Mouse (Mus musculus): ENCODE results near the gene Mcm5. TPM values are rescaled to one million over a fixed set of nuclear protein-coding genes. Genes with fewer than 3 reads are reported as not detected.

The Mcm5 gene
- polyA plus RNA-seq, 1 experiment from 2014 or later: 95.6 TPM

DNA sequence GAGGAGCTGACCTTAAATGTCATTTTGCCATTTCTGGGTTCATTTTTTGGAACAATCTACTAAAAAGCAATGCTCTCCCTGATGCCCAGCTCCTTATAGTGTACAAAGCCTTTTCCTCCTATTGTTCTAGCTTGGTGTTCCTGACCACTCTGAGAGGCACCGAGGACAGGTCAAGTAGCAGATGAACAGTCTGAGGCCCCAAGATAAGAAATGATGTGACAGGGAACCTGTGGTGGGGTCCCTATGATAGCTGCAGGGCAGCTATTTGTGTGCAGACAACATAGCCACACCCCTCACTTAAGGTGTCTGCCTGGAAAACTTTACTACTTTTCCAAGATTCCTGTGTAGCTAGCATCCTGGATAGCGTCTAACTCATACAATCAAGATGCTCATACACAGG, 26.9 kb downstream of the Mcm5 start:
- no peaks in the 10 kb centered on the region for H3K9me3 ChIP-seq
- 0 out of 2 replicates have a peak overlapping the region, but pooled peaks have one; percentile 2 for H3K9ac ChIP-seq
- H3K4me3 ChIP-seq: no peak overlapping the region
- peaks cover 6% of the 10 kb centered on the region; the same call in 1 of the 2 replicates for H3K36me3 ChIP-seq
- no peak overlapping the region for H3K4me2 ChIP-seq
- peaks cover 30% of the 10 kb centered on the region for H3K4me1 ChIP-seq
- ATAC-seq (ENCODE audit: extremely low read depth, insufficient number of reproducible peaks, low FRiP score, low TSS enrichment): no peak
- no peaks in the 10 kb centered on the region for H3K27me3 ChIP-seq (replicated peaks)
- H3K27ac ChIP-seq (replicated peaks): 0 out of 2 replicates have a peak overlapping the region, but pooled peaks have one; percentile 5
- 23% methylated on average over 2 of the region's 2 CpGs for WGBS

DNA sequence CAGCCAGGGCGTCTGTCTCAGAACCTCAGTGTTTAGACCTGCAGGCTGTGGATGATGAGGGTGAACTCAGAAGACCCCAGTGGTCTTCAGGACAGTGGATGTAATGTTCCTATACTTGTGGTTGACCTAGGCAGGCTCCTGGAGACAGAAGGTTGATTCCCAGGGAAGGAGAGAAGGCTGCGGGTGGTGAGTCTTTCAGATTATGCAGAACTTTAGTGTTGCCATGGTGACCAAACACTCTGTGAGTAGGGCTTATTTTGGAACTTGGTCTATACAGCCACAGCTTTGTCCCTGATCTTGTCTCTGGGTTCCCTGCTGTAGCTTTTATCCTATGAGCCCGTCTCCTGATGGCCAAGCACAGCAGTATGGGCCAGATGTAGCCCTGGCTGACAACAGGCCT, 28.2 kb downstream of the Mcm5 start:
- Histone ChIP-seq H3K27me3 (replicated peaks) (no peaks in the 10 kb centered on the region), H3K4me2 (no peak overlapping the region), H3K27ac (replicated peaks) (no peak overlapping the region), H3K36me3 (no peaks in the 10 kb centered on the region), H3K9me3 (no peaks in the 10 kb centered on the region), H3K4me1 (peaks cover 30% of the 10 kb centered on the region), H3K9ac (no peak overlapping the region), H3K4me3 (no peak overlapping the region)
- ATAC-seq (ENCODE audit: extremely low read depth, insufficient number of reproducible peaks, low FRiP score, low TSS enrichment): no peak
- 56% methylated on average over 3 of the region's 3 CpGs for WGBS

DNA sequence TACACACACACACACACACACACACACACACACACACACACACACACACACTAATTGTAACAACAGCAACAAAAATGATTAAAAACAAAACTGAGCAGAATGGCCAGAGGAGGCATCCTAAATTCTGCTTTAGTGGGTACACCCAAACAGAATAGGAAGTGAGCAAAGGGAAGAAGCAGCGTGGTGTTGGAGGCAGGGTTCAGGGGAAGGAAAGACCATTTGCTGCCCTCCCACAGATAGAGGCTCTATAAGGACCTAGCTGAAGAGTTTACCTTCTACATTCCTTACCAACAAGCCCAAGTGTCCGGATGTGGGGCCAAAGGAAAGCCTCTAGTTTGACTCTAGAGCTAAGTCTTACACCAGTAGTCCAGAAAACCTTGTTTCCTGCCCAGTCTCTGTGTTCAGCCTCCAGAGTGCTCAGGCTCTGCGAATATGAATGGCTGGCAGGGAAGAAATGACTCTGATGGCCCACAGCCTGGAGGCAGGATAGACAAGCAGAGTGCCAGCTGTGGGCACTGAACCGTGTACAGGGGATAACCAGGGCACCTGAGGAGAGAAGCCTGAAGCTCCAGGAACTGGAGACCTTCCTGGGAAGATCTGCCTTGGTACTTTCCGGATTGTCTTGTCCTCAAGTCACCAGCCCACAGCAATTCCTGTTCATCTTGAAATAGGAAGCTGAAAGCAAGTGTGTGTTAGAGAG, 41.7 kb downstream of the Mcm5 start:
- H3K4me1 ChIP-seq: no peaks in the 10 kb centered on the region
- H3K4me2 ChIP-seq: no peak overlapping the region
- no peak for ATAC-seq (ENCODE audit: extremely low read depth, insufficient number of reproducible peaks, low FRiP score, low TSS enrichment)
- H3K27me3 ChIP-seq (replicated peaks): peaks cover 4% of the 10 kb centered on the region; the same call in 1 of the 2 replicates
- no peaks in the 10 kb centered on the region for H3K36me3 ChIP-seq
- H3K9me3 ChIP-seq: no peaks in the 10 kb centered on the region
- no peak overlapping the region for H3K9ac ChIP-seq
- 64% methylated on average over 5 of the region's 5 CpGs for WGBS
- H3K4me3 ChIP-seq: no peak overlapping the region
- no peak overlapping the region for H3K27ac ChIP-seq (replicated peaks)

DNA sequence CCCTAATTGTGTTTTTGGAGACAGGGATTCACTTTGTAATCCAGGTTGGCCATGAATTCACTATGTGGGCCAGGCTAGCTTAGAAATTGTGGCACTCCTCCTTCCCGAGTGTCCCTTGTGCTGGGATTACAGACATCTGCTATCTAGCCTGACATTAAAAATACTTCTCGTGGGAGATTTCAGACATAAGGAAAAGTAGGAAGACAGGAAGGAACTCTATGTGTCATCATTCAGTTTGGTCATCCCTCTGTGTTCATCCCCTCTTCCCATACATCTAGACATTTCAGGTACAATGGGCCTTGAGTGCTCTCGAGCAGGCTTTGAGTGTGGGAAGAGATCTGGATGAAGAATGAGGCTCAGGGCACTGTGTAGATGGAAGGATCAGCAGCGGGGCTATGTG, 42.4 kb downstream of the Mcm5 start:
- WGBS: 61% methylated on average over 4 of the region's 4 CpGs
- Histone ChIP-seq H3K9me3 (no peaks in the 10 kb centered on the region), H3K4me1 (no peaks in the 10 kb centered on the region), H3K36me3 (no peaks in the 10 kb centered on the region), H3K4me3 (no peak overlapping the region), H3K4me2 (no peak overlapping the region), H3K27ac (replicated peaks) (no peak overlapping the region), H3K27me3 (replicated peaks) (peaks cover 4% of the 10 kb centered on the region; the same call in 1 of the 2 replicates), H3K9ac (no peak overlapping the region)
- ATAC-seq (ENCODE audit: extremely low read depth, insufficient number of reproducible peaks, low FRiP score, low TSS enrichment): no peak

DNA sequence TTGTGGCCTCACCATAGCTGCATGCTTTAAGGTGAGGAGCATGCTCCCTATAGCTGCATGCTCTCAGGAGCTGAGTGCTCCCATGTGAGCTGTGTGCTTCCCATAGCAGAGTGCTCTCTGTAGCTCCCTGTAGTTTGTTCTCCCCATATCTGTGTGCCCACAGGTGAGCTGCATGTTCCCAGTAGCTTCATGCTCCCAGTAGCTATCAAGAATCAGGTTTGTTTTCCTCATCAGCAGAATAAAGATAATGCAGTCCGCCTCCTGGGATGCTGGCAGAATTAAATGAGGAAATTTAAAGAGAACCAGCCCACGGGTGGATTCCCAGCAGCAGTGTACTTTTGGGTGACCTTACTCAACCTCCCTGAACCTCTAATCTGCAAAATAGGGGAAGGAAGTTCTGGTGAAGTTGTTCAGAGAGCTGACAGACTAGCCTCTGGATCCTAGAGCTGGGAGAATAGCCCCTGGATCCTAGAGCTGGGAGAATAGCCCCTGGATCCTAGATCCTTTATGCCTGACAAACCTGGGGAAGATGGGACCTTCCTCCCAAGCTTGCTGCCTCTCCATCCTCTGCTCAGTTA, 43.2 kb downstream of the Mcm5 start:
- no peak overlapping the region for H3K9ac ChIP-seq
- WGBS: 46% methylated on average over 2 of the region's 2 CpGs
- no peak overlapping the region for H3K27ac ChIP-seq (replicated peaks)

DNA sequence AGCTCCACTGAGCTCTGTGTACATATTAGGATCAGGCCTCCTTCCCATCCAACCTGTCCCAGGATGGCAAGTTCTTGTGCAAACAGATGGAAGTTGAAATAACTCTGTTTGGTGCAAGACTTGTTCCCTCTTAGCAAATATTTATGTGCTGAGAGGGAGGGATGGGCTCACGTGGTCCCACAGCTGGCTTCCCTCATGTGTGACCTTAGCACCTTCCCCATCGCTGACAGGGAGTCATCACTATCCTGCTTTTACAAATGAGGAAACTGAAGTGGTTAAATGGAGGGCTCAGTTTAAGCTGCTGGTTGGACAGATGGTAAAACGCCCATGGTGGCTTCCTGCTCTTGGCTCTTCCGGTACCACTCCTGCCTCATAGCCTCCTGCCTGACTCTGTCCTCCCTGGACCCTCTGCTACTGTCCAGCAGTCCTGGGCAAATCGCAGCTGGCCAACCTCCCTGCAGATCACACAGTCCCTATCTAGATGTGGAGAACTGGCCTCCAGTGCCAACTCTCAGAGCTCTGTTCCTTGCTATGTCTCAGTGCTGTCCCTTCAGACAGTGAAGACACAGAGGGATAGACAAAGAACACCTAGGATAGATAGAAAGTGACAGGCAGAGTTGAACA, 45.6 kb downstream of the Mcm5 start:
- no peaks in the 10 kb centered on the region for H3K36me3 ChIP-seq
- H3K9ac ChIP-seq: no peak overlapping the region
- H3K27me3 ChIP-seq (replicated peaks): peaks cover 10% of the 10 kb centered on the region
- H3K4me2 ChIP-seq: no peak overlapping the region
- no peak for ATAC-seq (ENCODE audit: extremely low read depth, insufficient number of reproducible peaks, low FRiP score, low TSS enrichment)
- WGBS: 47% methylated on average over 5 of the region's 5 CpGs
- no peaks in the 10 kb centered on the region for H3K9me3 ChIP-seq
- no peak overlapping the region for H3K27ac ChIP-seq (replicated peaks)
- H3K4me3 ChIP-seq: no peak overlapping the region
- H3K4me1 ChIP-seq: no peaks in the 10 kb centered on the region

More for the DNA sequence above, 43.2 kb downstream of the Mcm5 start:
- H3K36me3 ChIP-seq: no peaks in the 10 kb centered on the region
- no peak overlapping the region for H3K4me3 ChIP-seq
- H3K4me2 ChIP-seq: no peak overlapping the region
- H3K9me3 ChIP-seq: no peaks in the 10 kb centered on the region
- H3K27me3 ChIP-seq (replicated peaks): peaks cover 4% of the 10 kb centered on the region; the same call in 1 of the 2 replicates
- H3K4me1 ChIP-seq: no peaks in the 10 kb centered on the region
- no peak for ATAC-seq (ENCODE audit: extremely low read depth, insufficient number of reproducible peaks, low FRiP score, low TSS enrichment)

DNA sequence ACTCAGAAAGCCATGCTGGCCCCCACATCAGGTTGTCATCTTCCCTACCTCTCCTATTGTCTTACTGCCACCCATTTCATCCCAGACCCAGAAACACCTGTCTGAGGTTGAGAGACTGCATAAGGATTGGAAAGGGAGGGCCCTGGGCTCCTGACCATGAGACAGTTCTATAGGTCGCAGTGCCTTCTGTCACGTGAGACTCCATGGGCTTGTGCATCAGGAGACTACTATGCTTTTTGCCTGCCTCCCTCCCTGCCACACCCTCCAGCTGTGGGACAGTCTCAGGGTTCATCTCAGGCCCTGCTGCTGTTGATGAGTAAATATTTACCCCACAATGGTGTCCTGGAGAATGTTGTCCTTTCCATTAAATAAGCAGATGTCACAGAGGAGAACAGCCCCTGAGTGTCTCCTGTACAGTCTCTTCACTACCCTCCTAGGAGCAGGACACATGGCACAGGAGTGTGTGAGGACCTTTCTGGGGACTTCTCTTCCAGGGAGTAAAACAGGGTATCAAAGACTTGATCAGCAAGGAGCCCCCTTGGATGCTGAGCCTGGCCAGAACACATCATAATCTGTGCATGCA, 46.5 kb downstream of the Mcm5 start:
- H3K27me3 ChIP-seq (replicated peaks): peaks cover 10% of the 10 kb centered on the region
- WGBS: 54% methylated on average over 2 of the region's 2 CpGs

DNA sequence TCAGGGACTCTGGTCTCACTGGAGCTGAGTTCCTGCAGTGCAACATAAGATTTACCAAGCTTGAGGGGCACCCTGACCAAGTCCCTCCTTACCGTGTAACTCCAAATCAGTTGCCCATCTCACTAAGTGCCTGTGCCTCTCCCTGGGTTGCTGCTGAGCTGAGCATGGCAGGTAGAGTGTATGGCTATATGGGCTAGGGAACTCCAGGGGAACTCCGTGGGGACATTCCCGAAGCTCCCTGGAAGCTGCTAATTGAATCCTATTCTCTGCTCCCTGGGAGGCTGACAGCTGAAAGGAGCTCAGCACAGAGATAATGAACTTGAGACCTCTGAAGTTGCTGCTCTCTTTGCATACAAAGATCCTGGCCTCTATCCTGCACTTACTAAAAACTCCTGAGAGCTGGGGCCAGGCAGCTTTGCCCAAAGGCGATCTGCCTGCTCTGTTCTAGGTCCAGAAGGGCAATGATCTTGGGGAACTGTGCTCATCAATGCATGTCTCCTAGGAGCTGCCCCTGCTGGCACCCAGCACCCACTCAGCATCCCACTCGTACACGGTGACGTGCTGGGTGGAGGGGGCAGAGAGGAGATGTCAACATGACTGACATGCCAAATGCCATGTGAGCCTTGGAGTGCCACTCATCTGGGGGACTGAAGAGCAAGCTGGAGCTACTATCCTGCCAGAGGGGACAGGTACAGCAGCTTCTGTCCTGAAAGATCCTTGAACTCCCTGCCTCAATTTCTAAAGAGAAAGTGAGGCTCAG, 48.3 kb downstream of the Mcm5 start:
- Histone ChIP-seq H3K4me3 (no peak overlapping the region), H3K9ac (no peak overlapping the region), H3K36me3 (no peaks in the 10 kb centered on the region), H3K4me1 (no peaks in the 10 kb centered on the region), H3K27me3 (replicated peaks) (peaks cover 10% of the 10 kb centered on the region), H3K27ac (replicated peaks) (no peak overlapping the region), H3K9me3 (no peaks in the 10 kb centered on the region), H3K4me2 (no peak overlapping the region)
- no peak for ATAC-seq (ENCODE audit: extremely low read depth, insufficient number of reproducible peaks, low FRiP score, low TSS enrichment)
- WGBS: 18% methylated on average over 7 of the region's 7 CpGs

More for the DNA sequence above, 46.5 kb downstream of the Mcm5 start:
- Histone ChIP-seq H3K4me2 (no peak overlapping the region), H3K36me3 (no peaks in the 10 kb centered on the region), H3K27ac (replicated peaks) (no peak overlapping the region), H3K4me3 (no peak overlapping the region), H3K4me1 (no peaks in the 10 kb centered on the region), H3K9ac (no peak overlapping the region), H3K9me3 (no peaks in the 10 kb centered on the region)
- no peak for ATAC-seq (ENCODE audit: extremely low read depth, insufficient number of reproducible peaks, low FRiP score, low TSS enrichment)

DNA sequence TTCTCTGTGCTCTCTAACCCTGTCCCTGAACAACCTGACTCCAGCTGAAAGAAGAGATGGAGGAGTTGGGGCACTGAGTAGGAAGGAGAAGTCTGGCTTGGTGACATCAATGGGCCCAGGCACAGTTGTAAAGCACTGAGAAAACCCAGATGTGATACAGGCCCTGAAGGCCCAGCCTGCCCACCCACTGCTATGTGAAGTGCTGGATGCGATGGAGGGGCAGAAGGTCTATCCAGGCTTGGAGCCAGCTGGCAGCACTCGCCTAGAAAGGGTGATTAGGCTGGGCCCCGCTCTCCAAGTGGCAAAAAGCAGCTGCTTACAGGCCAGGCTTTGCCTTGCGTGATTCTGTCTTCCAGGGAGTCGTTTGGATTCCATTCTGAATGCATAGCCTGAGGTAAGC, 60.0 kb downstream of the Mcm5 start:
- no peak for ATAC-seq (ENCODE audit: extremely low read depth, insufficient number of reproducible peaks, low FRiP score, low TSS enrichment)
- H3K27ac ChIP-seq (replicated peaks): no peak overlapping the region
- H3K4me2 ChIP-seq: no peak overlapping the region
- H3K36me3 ChIP-seq: no peaks in the 10 kb centered on the region
- no peak overlapping the region for H3K9ac ChIP-seq
- H3K4me1 ChIP-seq: peaks cover 16% of the 10 kb centered on the region
- no peaks in the 10 kb centered on the region for H3K9me3 ChIP-seq
- H3K27me3 ChIP-seq (replicated peaks): no peaks in the 10 kb centered on the region; the same call in 1 of the 2 replicates
- WGBS: 54% methylated on average over 5 of the region's 5 CpGs
- H3K4me3 ChIP-seq: no peak overlapping the region

DNA sequence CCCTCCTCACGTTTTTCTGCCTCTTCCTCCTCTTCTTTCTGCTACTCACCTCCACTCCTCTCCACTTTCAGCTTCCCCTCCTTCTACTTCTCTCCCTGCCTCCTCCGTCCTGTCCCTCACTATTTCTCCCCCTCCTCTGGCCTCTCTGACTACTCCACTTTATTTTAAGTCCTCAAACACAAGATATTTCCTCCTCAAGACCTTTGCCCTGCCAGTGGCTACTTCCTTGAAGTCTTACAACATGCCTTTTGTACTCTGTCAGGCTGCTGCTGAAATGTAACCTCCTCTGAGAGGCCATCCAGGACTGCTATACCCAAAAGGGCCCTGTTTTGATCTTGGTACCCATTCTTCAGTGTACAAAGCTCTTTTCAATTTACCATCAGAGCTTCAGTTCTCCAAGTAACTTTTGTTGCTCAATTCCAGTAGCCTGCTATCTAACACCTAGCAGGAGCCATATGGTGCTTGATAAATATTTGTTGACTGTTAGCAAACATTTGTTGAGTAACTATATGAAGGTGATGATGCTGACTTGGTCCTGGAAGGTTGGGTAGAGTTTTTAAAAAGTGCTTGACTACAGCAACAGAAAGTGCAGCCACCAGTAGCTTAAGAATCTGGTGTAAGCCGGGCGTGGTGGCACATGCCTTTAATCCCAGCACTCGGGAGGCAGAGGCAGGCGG, 62.8 kb downstream of the Mcm5 start:
- no peak overlapping the region for H3K27ac ChIP-seq (replicated peaks)
- no peak overlapping the region for H3K4me2 ChIP-seq
- H3K9me3 ChIP-seq: no peaks in the 10 kb centered on the region
- no peak overlapping the region for H3K9ac ChIP-seq
- 68% methylated on average over 6 of the region's 6 CpGs for WGBS
- no peak for ATAC-seq (ENCODE audit: extremely low read depth, insufficient number of reproducible peaks, low FRiP score, low TSS enrichment)
- H3K4me1 ChIP-seq: peaks cover 16% of the 10 kb centered on the region
- no peaks in the 10 kb centered on the region for H3K36me3 ChIP-seq
- H3K4me3 ChIP-seq: no peak overlapping the region
- 0 out of 2 replicates have a peak, but pooled peaks cover 2% of the 10 kb centered on the region for H3K27me3 ChIP-seq (replicated peaks)
